ENCODE assay signal across 19 mouse cellular contexts in the genomic region with DNA sequence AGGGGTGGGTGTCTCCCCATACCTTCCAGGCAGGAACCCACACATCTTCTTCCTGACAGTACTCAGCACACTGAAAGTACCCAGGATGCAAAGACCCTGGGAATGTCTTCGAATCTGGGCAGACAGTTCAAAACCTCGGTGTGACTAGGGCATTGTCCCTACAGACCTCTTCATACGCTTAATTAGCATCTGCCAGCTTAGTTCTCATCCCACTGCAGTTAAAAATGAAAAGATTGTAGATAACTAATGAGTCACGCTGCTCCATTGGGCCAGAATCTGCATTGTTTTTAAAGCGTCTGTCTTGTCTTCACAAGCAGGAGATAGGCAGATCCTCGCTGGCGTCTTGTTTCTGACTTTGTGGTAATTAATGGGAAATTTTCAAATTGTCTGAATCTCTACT.
DNase-seq lines count a peak whose midpoint lies in the region; ATAC-seq and TF ChIP-seq lines count a peak whose summit lies in the region.
"Had no signal": no experiment of that assay in that cellular context is flagged by ENCODE, and none has a peak within 500 bp of the region (broad histone marks: within the 10 kb centered on the region; RNA-seq: fewer than 3 reads in every experiment).

No protein-coding gene starts in this region.

- 44% methylated on average over 7 of the region's 7 CpGs for WGBS in kidney, embryonic 15.5 days
- WGBS in lung, embryonic 14.5 days = 58% methylated on average over 7 of the region's 7 CpGs
- WGBS in forebrain, embryonic 11.5 days = 69% methylated on average over 7 of the region's 7 CpGs

- no peak for TF ChIP-seq CTCF in lung, embryonic 14.5 days (IDR thresholded peaks at IDR 0.05; ENCODE audit: low read depth)

- no peaks in the 10 kb centered on the region for H3K27me3 ChIP-seq in kidney, embryonic 15.5 days
- no peaks in the 10 kb centered on the region for H3K27me3 ChIP-seq in lung, embryonic 14.5 days (ENCODE audit: insufficient read depth, low read length)
- H3K27me3 ChIP-seq in forebrain, embryonic 11.5 days (ENCODE audit: control insufficient read depth, insufficient read depth, low read length) = no peaks in the 10 kb centered on the region
- H3K27me3 ChIP-seq: CH12.LX; embryonic facial prominence, embryonic 13.5 days; limb, embryonic 13.5 days; liver, embryonic 15.5 days had no signal

- no peaks in the 10 kb centered on the region for H3K9me3 ChIP-seq in kidney, embryonic 15.5 days (replicated peaks)
- no peaks in the 10 kb centered on the region for H3K9me3 ChIP-seq in lung, embryonic 14.5 days (ENCODE audit: low read depth, low read length)
- no peaks in the 10 kb centered on the region for H3K9me3 ChIP-seq in forebrain, embryonic 11.5 days (ENCODE audit: control insufficient read depth, low read length)
- H3K9me3 ChIP-seq: embryonic facial prominence, embryonic 13.5 days; limb, embryonic 13.5 days; liver, embryonic 15.5 days had no signal

- H3K4me1 ChIP-seq in kidney, embryonic 15.5 days = peaks cover 14% of the 10 kb centered on the region
- peaks cover 9% of the 10 kb centered on the region for H3K4me1 ChIP-seq in lung, embryonic 14.5 days (ENCODE audit: insufficient read depth)
- H3K4me1 ChIP-seq in forebrain, embryonic 11.5 days (replicated peaks; ENCODE audit: control insufficient read depth, insufficient read depth, low read length) = no peaks in the 10 kb centered on the region
- H3K4me1 ChIP-seq: embryonic facial prominence, embryonic 13.5 days; limb, embryonic 13.5 days; liver, embryonic 15.5 days had no signal

- no peak overlapping the region for H3K4me2 ChIP-seq in kidney, embryonic 15.5 days
- H3K4me2 ChIP-seq in lung, embryonic 14.5 days = peak overlapping the region; percentile 38
- no peak overlapping the region for H3K4me2 ChIP-seq in forebrain, embryonic 11.5 days (ENCODE audit: low read depth, low read length, severe bottlenecking)
- H3K4me2 ChIP-seq: embryonic facial prominence, embryonic 13.5 days; limb, embryonic 13.5 days; liver, embryonic 15.5 days; midbrain, embryonic 11.5 days had no signal

- no peaks in the 10 kb centered on the region for H3K36me3 ChIP-seq in kidney, embryonic 15.5 days
- no peaks in the 10 kb centered on the region for H3K36me3 ChIP-seq in lung, embryonic 14.5 days (ENCODE audit: insufficient read depth)
- H3K36me3 ChIP-seq in forebrain, embryonic 11.5 days (ENCODE audit: control insufficient read depth, insufficient read depth, low read length) = no peaks in the 10 kb centered on the region
- H3K36me3 ChIP-seq: embryonic facial prominence, embryonic 13.5 days; limb, embryonic 13.5 days; liver, embryonic 15.5 days had no signal

- H3K9ac ChIP-seq in kidney, embryonic 15.5 days = no peak overlapping the region
- H3K9ac ChIP-seq in lung, embryonic 14.5 days = no peak overlapping the region
- no peak overlapping the region for H3K9ac ChIP-seq in forebrain, embryonic 11.5 days (ENCODE audit: low read length)
- H3K9ac ChIP-seq: embryonic facial prominence, embryonic 13.5 days; limb, embryonic 13.5 days; liver, embryonic 15.5 days had no signal

- ATAC-seq in kidney, embryonic 15.5 days (replicated peaks; ENCODE audit: low FRiP score) = no peak
- ATAC-seq in lung, embryonic 14.5 days (ENCODE audit: insufficient read depth) = 0 out of 2 replicates have a peak, but pooled peaks have one; percentile 45
- ATAC-seq in forebrain, embryonic 11.5 days (replicated peaks; ENCODE audit: low FRiP score) = no peak
- ATAC-seq: forebrain, embryonic 16.5 days had no signal

- DNase-seq in kidney, postnatal 36 days = no peak
- no peak for DNase-seq in lung, embryonic 14.5 days
- no peak for DNase-seq in lung, postnatal 25 days (ENCODE audit: low spot score)
- peak; percentile 88 for DNase-seq in Muller cell, postnatal 12 days (ENCODE audit: inconsistent ontology term)
- DNase-seq in mesoderm, embryonic 11.5 days (ENCODE audit: low read depth, low spot score) = peak; percentile 2
- no peak for DNase-seq in forebrain, embryonic 11.5 days (ENCODE audit: low spot score)
- DNase-seq: cerebellum, adult 9-11 months; gastrocnemius, postnatal 25 days; right cerebral cortex, postnatal 14 days; spleen, adult 18-20 months; thymus, adult 18-20 months; thymus, postnatal 4 days had no signal

- H3K4me3 ChIP-seq in kidney, embryonic 15.5 days (replicated peaks) = no peak overlapping the region
- no peak overlapping the region for H3K4me3 ChIP-seq in lung, embryonic 14.5 days (ENCODE audit: low read depth, low read length)
- H3K4me3 ChIP-seq in forebrain, embryonic 11.5 days (ENCODE audit: low read depth, low read length) = no peak overlapping the region
- H3K4me3 ChIP-seq: embryonic facial prominence, embryonic 13.5 days; limb, embryonic 13.5 days; liver, embryonic 15.5 days had no signal

- peak overlapping the region; percentile 15; the same call in 1 of the 2 replicates for H3K27ac ChIP-seq in kidney, embryonic 15.5 days
- H3K27ac ChIP-seq in lung, embryonic 14.5 days (ENCODE audit: low read depth) = peak overlapping the region; percentile 42; the same call in 1 of the 2 replicates
- H3K27ac ChIP-seq in forebrain, embryonic 11.5 days (ENCODE audit: low read depth, low read length) = no peak overlapping the region
- H3K27ac ChIP-seq: embryonic facial prominence, embryonic 13.5 days; limb, embryonic 13.5 days; liver, embryonic 15.5 days had no signal

Comparison
In these comparisons a context has a peak if more than half of its experiments do, and no peak if none do; other contexts are left out.
1. DNase-seq: peak in Muller cell, postnatal 12 days (single experiment) and mesoderm, embryonic 11.5 days (single experiment); none in kidney, postnatal 36 days (0 of 2), lung, embryonic 14.5 days (single experiment), lung, postnatal 25 days (single experiment) and forebrain, embryonic 11.5 days (single experiment).